In genomic region chr4:91135327-91135726, GRCm38 (mm10) we compare ENCODE assay signal across 12 mouse cellular contexts.
DNase-seq lines count a peak whose midpoint lies in the region; ATAC-seq lines count a peak whose summit lies in the region.
"Had no signal": no experiment of that assay in that cellular context is flagged by ENCODE, and none has a peak within 500 bp of the region (broad histone marks: within the 10 kb centered on the region; RNA-seq: fewer than 3 reads in every experiment).

No protein-coding gene starts in this region.

- no peak for ATAC-seq in hindbrain, embryonic 14.5 days (ENCODE audit: low FRiP score)
- ATAC-seq in hindbrain, embryonic 11.5 days (ENCODE audit: low FRiP score) = no peak
- ATAC-seq in midbrain, embryonic 14.5 days (ENCODE audit: low FRiP score, low TSS enrichment) = no peak
- ATAC-seq in midbrain, embryonic 16.5 days = no peak
- ATAC-seq in heart, embryonic 12.5 days (ENCODE audit: insufficient number of reproducible peaks, low FRiP score) = peak; percentile 72; the same call in 1 of the 2 replicates

- H3K9me3 ChIP-seq in hindbrain, embryonic 14.5 days (ENCODE audit: control insufficient read depth, low read length) = no peaks in the 10 kb centered on the region
- no peaks in the 10 kb centered on the region for H3K9me3 ChIP-seq in hindbrain, embryonic 11.5 days (ENCODE audit: control insufficient read depth, low read length)
- H3K9me3 ChIP-seq in midbrain, embryonic 14.5 days (ENCODE audit: control insufficient read depth, low read length) = no peaks in the 10 kb centered on the region
- H3K9me3 ChIP-seq in midbrain, embryonic 16.5 days (replicated peaks; ENCODE audit: control insufficient read depth, low read length, poor library complexity, severe bottlenecking) = no peaks in the 10 kb centered on the region
- no peaks in the 10 kb centered on the region for H3K9me3 ChIP-seq in heart, embryonic 12.5 days (replicated peaks)
- H3K9me3 ChIP-seq: embryonic facial prominence, embryonic 15.5 days had no signal

- 79% methylated on average over 3 of the region's 3 CpGs for WGBS in hindbrain, embryonic 14.5 days
- WGBS in hindbrain, embryonic 11.5 days = 94% methylated on average over 3 of the region's 3 CpGs
- WGBS in midbrain, embryonic 14.5 days = 89% methylated on average over 3 of the region's 3 CpGs
- WGBS in midbrain, embryonic 16.5 days = 81% methylated on average over 3 of the region's 3 CpGs
- WGBS in heart, embryonic 12.5 days = 21% methylated on average over 3 of the region's 3 CpGs

- H3K4me2 ChIP-seq in hindbrain, embryonic 14.5 days (replicated peaks) = no peak overlapping the region
- no peak overlapping the region for H3K4me2 ChIP-seq in hindbrain, embryonic 11.5 days (replicated peaks; ENCODE audit: low read depth, low read length)
- no peak overlapping the region for H3K4me2 ChIP-seq in midbrain, embryonic 14.5 days (ENCODE audit: low read length)
- H3K4me2 ChIP-seq in midbrain, embryonic 16.5 days (ENCODE audit: low read length) = no peak overlapping the region
- no peak overlapping the region for H3K4me2 ChIP-seq in heart, embryonic 12.5 days
- H3K4me2 ChIP-seq: embryonic facial prominence, embryonic 15.5 days had no signal

- no peak overlapping the region for H3K9ac ChIP-seq in hindbrain, embryonic 14.5 days
- no peak overlapping the region for H3K9ac ChIP-seq in hindbrain, embryonic 11.5 days (ENCODE audit: low read depth, low read length)
- H3K9ac ChIP-seq in midbrain, embryonic 14.5 days (replicated peaks; ENCODE audit: low read length) = no peak overlapping the region
- H3K9ac ChIP-seq in midbrain, embryonic 16.5 days (ENCODE audit: low read depth, low read length) = no peak overlapping the region
- no peak overlapping the region for H3K9ac ChIP-seq in heart, embryonic 12.5 days
- H3K9ac ChIP-seq: embryonic facial prominence, embryonic 15.5 days had no signal

- DNase-seq in hindbrain, embryonic 14.5 days (ENCODE audit: low spot score) = peak; percentile 27
- DNase-seq in hindbrain, embryonic 11.5 days (ENCODE audit: low spot score) = no peak
- DNase-seq in midbrain, embryonic 14.5 days = peak; percentile 40
- peak; percentile 8 for DNase-seq in skeletal muscle tissue, adult 2 months (ENCODE audit: low read depth, low spot score)
- no peak for DNase-seq in layer of hippocampus, adult 8-10 months (ENCODE audit: low spot score in 2 of 2)
- DNase-seq: cerebellum, adult 9-11 months; kidney, adult 2 months had no signal

- no peaks in the 10 kb centered on the region for H3K4me1 ChIP-seq in hindbrain, embryonic 14.5 days (replicated peaks; ENCODE audit: control insufficient read depth, insufficient read depth, low read length)
- H3K4me1 ChIP-seq in hindbrain, embryonic 11.5 days (replicated peaks; ENCODE audit: control insufficient read depth, insufficient read depth, low read length) = no peaks in the 10 kb centered on the region
- no peaks in the 10 kb centered on the region for H3K4me1 ChIP-seq in midbrain, embryonic 14.5 days (ENCODE audit: control insufficient read depth, insufficient read depth, low read length)
- no peaks in the 10 kb centered on the region for H3K4me1 ChIP-seq in midbrain, embryonic 16.5 days (ENCODE audit: control insufficient read depth, insufficient read depth, low read length)
- peaks cover 9% of the 10 kb centered on the region; the same call in 1 of the 2 replicates for H3K4me1 ChIP-seq in heart, embryonic 12.5 days (replicated peaks)
- H3K4me1 ChIP-seq: embryonic facial prominence, embryonic 15.5 days had no signal

- no peaks in the 10 kb centered on the region for H3K36me3 ChIP-seq in hindbrain, embryonic 14.5 days (replicated peaks; ENCODE audit: control insufficient read depth, insufficient read depth)
- H3K36me3 ChIP-seq in hindbrain, embryonic 11.5 days (ENCODE audit: control insufficient read depth, insufficient read depth, low read length) = no peaks in the 10 kb centered on the region
- H3K36me3 ChIP-seq in midbrain, embryonic 14.5 days (ENCODE audit: control insufficient read depth, insufficient read depth, low read length) = no peaks in the 10 kb centered on the region
- no peaks in the 10 kb centered on the region for H3K36me3 ChIP-seq in midbrain, embryonic 16.5 days (ENCODE audit: control insufficient read depth, insufficient read depth, low read length)
- no peaks in the 10 kb centered on the region for H3K36me3 ChIP-seq in heart, embryonic 12.5 days
- H3K36me3 ChIP-seq: embryonic facial prominence, embryonic 15.5 days had no signal

- H3K4me3 ChIP-seq in hindbrain, embryonic 14.5 days (replicated peaks; ENCODE audit: low read length) = no peak overlapping the region
- no peak overlapping the region for H3K4me3 ChIP-seq in hindbrain, embryonic 11.5 days (ENCODE audit: low read depth, low read length)
- no peak overlapping the region for H3K4me3 ChIP-seq in midbrain, embryonic 14.5 days (replicated peaks; ENCODE audit: low read depth, low read length)
- H3K4me3 ChIP-seq in midbrain, embryonic 16.5 days (ENCODE audit: low read depth, low read length) = no peak overlapping the region
- H3K4me3 ChIP-seq in heart, embryonic 12.5 days = no peak overlapping the region
- H3K4me3 ChIP-seq: embryonic facial prominence, embryonic 15.5 days had no signal

- H3K27me3 ChIP-seq in hindbrain, embryonic 14.5 days (ENCODE audit: control insufficient read depth, insufficient read depth, low read length) = no peaks in the 10 kb centered on the region
- no peaks in the 10 kb centered on the region for H3K27me3 ChIP-seq in hindbrain, embryonic 11.5 days (ENCODE audit: control insufficient read depth, insufficient read depth, low read length)
- H3K27me3 ChIP-seq in midbrain, embryonic 14.5 days (ENCODE audit: control insufficient read depth, insufficient read depth, low read length) = no peaks in the 10 kb centered on the region
- H3K27me3 ChIP-seq in midbrain, embryonic 16.5 days (ENCODE audit: control insufficient read depth, insufficient read depth, low read depth, low read length) = no peaks in the 10 kb centered on the region
- H3K27me3 ChIP-seq in heart, embryonic 12.5 days (replicated peaks) = no peaks in the 10 kb centered on the region
- H3K27me3 ChIP-seq: CH12.LX; embryonic facial prominence, embryonic 15.5 days had no signal

- no peak overlapping the region for H3K27ac ChIP-seq in hindbrain, embryonic 14.5 days
- no peak overlapping the region for H3K27ac ChIP-seq in hindbrain, embryonic 11.5 days (ENCODE audit: low read depth, low read length)
- H3K27ac ChIP-seq in midbrain, embryonic 14.5 days (replicated peaks; ENCODE audit: low read depth, low read length) = no peak overlapping the region
- H3K27ac ChIP-seq in midbrain, embryonic 16.5 days (ENCODE audit: low read length) = no peak overlapping the region
- H3K27ac ChIP-seq in heart, embryonic 12.5 days (ENCODE audit: poor library complexity, severe bottlenecking) = no peak overlapping the region
- H3K27ac ChIP-seq: embryonic facial prominence, embryonic 15.5 days; macrophage had no signal

Comparison
In these comparisons a context has a peak if more than half of its experiments do, and no peak if none do; other contexts are left out.
1. DNase-seq: peak in hindbrain, embryonic 14.5 days (single experiment), midbrain, embryonic 14.5 days (single experiment) and skeletal muscle tissue, adult 2 months (single experiment); none in hindbrain, embryonic 11.5 days (single experiment) and layer of hippocampus, adult 8-10 months (0 of 2).